Mouse (Mus musculus): ENCODE results near the gene Hpcal1. TPM values are rescaled to one million over a fixed set of nuclear protein-coding genes. Genes with fewer than 3 reads are reported as not detected.

Hpcal1 gene
- total RNA-seq, 4 experiments from 2014 or later: 61.9 to 68.4 (median 66.1) TPM

GRCm38 (mm10) chr12:17711731-17712388 lies 21.2 kb downstream of the Hpcal1 start:
- DNase-seq (ENCODE audit: low spot score in 2 of 2): no peak

DNA sequence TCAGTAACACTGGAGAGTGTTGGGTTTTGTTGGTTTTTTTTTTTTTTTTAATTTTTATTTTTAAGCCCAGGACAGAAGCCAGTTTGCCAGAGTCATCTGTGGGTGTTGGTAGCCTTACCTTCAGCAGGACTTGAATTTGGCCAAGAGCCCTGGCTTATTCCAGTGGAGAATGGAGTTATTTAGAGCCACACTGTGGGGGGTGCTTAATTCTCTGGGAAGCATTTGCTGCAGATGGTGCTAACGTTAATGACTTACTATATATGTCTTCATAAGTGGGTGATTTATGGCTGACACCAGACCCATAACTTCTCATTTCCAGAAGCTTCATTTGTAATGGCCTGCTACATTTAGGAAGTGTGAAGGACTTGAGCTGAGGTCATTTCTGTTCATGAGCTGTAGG lies 21.9 kb downstream of the Hpcal1 start:
- no peak for DNase-seq (ENCODE audit: low spot score in 2 of 2)

- no peak for DNase-seq (ENCODE audit: low spot score in 2 of 2)
Observed at GRCm38 (mm10) chr12:17715720-17716478, 25.2 kb downstream of the Hpcal1 start.

DNA sequence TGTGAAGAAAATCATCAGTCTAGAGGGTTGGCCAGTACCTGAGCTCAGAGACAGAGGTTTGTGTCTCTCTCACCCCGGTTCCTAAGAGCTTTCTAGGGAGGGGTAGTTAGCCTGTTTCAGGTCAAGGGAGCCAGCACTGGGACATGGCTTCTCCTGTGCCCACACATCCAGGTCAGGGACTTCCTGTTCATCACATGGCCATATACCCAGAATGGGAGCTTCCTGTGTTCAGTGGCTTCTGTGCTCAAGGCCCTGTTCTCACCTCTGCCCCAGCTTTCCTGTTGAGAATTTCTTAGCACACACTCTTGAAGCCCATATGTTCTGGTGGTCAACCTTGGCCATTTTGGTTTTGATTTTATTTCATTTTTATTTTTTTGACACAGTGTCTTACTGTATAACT lies 26.6 kb downstream of the Hpcal1 start:
- no peak for DNase-seq (ENCODE audit: low spot score in 2 of 2)

- DNase-seq (ENCODE audit: low spot score in 2 of 2): no peak
Observed at GRCm38 (mm10) chr12:17718146-17718545, 27.5 kb downstream of the Hpcal1 start.

- peak in 1 of 2 experiments; percentile 41 for DNase-seq (ENCODE audit: low spot score in 2 of 2)
Observed at GRCm38 (mm10) chr12:17721058-17721457, 30.4 kb downstream of the Hpcal1 start.

DNA sequence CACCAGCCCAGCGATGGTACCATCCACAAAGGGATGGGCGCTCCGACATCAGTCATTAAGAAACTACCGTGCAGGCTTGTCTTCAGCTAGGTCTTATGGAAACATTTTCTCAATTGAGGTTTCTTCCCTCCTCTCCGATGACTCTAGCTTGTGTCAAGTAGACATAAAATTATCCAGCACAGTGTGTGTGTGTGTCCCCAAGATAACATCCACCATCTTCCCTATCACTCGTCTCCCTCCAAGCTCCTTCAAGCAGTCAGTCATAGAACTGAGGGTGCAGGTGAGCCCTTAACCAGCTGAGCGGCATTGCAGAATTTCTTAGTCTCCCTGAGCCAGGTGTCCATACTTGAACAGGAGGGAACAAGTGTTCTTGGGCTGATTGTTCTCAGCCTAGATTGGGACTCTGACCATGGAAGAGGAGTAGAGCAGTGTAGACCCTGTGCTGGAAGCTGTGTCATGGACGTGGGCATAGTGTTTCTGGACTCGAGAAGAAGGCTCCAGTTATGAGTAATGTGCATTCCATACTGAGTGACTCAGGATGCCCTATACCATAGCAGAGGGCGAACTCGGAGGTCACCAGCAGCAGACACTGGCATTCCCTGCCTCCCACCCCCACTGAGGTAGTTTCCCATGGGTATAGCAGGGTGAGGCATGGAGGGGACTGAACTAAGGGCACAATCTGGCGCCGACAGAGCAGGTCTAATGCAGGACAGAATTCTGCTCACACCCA lies 32.0 kb downstream of the Hpcal1 start:
- DNase-seq (ENCODE audit: low spot score in 2 of 2): no peak

- DNase-seq (ENCODE audit: low spot score in 2 of 2): no peak
Observed at GRCm38 (mm10) chr12:17723182-17723570, 32.5 kb downstream of the Hpcal1 start.

GRCm38 (mm10) chr12:17723999-17724398 lies 33.3 kb downstream of the Hpcal1 start:
- no peak for DNase-seq (ENCODE audit: low spot score in 2 of 2)

DNA sequence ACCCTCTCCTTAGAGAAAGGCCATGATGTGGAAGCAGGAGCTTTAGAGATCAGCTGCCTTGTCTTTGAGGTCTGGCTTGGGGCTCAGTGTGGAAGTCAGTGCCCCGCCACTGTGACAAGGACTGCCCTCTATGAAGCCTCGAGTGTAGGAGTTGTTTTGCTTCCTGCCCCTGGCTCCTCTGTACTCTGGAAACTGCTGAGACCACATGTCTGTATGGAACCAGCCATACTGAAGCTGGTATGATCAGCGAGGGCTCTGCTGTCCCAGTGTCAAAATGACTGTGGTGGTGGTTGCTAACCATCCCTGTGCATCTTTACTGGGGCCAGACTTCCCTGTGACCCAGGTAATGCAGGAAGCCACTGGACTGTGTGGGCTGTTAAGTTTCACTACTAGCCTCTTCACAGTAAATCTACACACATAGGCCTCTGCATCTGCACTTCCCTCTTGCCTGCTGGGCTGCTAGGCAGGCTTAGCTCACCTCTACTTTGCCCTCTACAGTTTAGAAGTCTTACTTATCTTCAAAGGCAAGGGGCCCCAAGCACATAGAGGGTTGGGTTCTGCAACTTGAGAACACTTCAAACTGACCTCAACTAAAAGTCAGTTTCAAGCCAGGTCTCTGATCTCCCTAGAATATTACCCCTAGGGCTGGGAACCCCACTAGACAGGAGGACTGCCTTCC lies 33.9 kb downstream of the Hpcal1 start:
- DNase-seq (ENCODE audit: low spot score in 2 of 2): no peak

DNA sequence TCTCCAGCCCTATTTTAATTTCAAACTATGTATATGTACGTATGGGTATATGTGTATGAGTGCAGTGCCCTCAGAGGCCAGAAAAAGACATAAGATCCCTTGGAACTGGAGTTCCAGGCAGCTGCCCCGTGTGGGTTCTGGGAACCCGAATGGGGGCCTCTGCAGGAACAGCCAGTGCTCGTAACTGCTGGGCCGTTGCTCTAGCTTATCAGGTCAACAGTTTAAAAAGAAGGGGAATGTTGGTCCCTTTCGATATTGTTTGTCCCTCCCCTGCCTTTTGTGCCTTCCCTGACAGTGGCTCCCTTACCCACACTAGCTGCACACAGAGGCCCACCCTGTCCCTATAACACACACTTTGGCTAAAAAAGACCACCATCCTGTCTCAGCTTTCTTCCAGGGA lies 34.9 kb downstream of the Hpcal1 start:
- DNase-seq (ENCODE audit: low spot score in 2 of 2): no peak

- DNase-seq (ENCODE audit: low spot score in 2 of 2): peak in 1 of 2 experiments; percentile 33
Observed at GRCm38 (mm10) chr12:17726576-17727320, 36.1 kb downstream of the Hpcal1 start.

DNA sequence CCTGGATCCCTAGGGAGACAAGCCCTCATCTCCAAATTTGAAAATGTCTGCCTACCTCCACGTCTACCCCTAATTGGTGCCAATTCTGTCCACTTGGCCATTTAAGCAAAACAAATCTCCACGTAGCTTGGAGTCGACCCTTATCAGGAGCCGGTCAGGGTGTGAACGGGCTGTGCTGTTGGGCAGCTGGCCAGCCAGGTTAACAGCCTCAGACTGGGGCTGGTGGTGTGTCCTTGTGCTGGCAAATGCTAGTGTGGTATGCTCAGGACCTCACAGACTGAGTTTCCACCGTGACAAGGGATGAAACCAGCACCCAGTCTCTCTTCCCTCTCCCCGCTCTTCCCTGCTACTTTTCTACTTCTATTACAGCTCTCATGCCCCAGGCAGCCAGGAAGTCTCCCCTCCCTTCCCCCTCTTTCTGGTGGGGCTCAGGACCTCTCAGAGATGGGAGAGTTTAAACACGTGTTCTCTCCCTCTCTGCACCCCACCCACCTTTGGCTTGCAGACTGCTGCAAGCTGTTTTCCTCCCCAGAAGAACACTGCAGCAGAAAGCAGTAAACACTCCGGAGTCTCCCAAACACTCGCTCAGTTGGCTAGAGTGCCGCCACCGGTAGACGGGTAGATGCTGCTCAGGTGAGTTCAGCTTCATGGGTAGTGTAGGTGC lies 37.2 kb downstream of the Hpcal1 start:
- no peak for DNase-seq (ENCODE audit: low spot score in 2 of 2)

DNA sequence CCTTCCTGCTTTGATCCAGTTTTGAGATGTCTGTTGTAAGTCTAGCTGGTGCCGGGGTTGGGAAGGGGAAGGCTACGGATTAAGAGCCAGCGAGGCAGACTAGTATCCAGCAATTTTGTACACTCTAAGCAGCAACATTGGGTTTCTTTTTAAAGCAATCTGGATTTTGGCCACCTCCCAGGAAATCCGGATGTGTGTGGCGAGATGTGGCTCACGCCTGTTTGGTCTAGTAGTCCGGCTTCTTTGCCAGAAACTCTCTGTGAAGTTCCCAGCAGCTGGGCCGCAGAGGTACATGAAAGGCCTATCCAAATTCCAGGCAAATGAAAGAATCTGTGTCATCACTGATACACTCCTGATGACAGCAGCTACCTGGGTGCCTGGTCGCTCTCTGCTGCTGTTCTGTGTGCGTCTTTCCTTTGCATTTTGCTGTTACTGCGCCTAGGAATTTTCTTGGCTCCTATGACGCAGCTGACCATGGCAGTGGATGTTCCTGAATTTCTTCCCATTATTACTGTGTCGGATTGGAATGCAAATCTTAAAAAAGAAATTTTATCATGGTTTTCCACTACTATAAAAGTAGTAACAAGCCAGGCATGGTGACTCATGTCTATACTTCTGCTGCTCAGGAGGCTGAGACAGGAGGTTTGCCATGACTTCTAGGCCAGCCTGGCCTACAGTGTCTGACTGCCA lies 38.7 kb downstream of the Hpcal1 start:
- peak in 1 of 2 experiments; percentile 54 for DNase-seq (ENCODE audit: low spot score in 2 of 2)

- DNase-seq (ENCODE audit: low spot score in 2 of 2): no peak
Observed at GRCm38 (mm10) chr12:17732006-17732405, 41.4 kb downstream of the Hpcal1 start.

GRCm38 (mm10) chr12:17732546-17732945 lies 41.9 kb downstream of the Hpcal1 start:
- no peak for DNase-seq (ENCODE audit: low spot score in 2 of 2)

- no peak for DNase-seq (ENCODE audit: low spot score in 2 of 2)
Observed at GRCm38 (mm10) chr12:17733114-17733904, 42.7 kb downstream of the Hpcal1 start.

DNA sequence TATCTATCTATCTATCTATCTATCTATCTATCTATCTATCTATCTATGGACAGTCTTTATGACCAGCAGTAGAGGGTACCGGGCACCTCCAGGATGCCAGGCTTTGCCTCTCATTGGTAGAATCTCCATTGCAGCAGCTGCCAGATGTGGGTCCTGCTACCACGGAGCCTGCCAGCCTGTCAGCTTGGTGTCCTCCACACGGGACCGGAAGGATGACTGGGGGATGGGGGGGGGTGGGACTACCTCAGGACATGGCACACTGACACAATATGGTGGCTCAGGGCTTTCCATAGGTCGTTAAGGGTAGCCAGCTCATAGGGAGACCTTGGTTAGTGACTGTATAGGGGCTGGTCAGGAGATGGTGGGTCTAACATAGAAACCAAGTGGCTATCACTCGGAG lies 45.7 kb downstream of the Hpcal1 start:
- DNase-seq (ENCODE audit: low spot score in 2 of 2): no peak
